Mouse (Mus musculus) G1E (cell line): Measurements from ENCODE around the gene St5.

Experiments
- CTCF ChIP-seq: IDR thresholded peaks from 2 replicates; pipeline ENCODE4 v1.5.1; 2012; ENCODE audit warnings: low read depth, low read length, inconsistent platforms, mixed read lengths
- GATA1 ChIP-seq: IDR thresholded peaks from 2 replicates; pipeline ENCODE4 v1.6.1; 2012; ENCODE audit warnings: borderline replicate concordance, low read length, inconsistent platforms, mixed read lengths
- GATA2 ChIP-seq: IDR thresholded peaks from 2 replicates; pipeline ENCODE4 v1.6.1; 2012; ENCODE audit warnings: low read depth, low read length, inconsistent platforms, borderline replicate concordance
- POLR2AphosphoS5 ChIP-seq: IDR thresholded peaks from 2 replicates; pipeline ENCODE4 v1.6.1; 2012; ENCODE audit warnings: low read depth, low read length, inconsistent platforms; ENCODE audit not compliant: insufficient replicate concordance
- TAL1 ChIP-seq: conservative IDR thresholded peaks from 2 replicates; pipeline ENCODE4 v1.6.1; 2012; ENCODE audit warnings: low read depth, low read length, inconsistent platforms, mixed read lengths

- TF ChIP-seq CTCF (no peak), POLR2AphosphoS5 (no peak), TAL1 (no peak), GATA1 (no peak), GATA2 (no peak)
These were observed 48.1 kb upstream of the St5 start for GRCm38 (mm10) chr7:109751427-109752007.
